Mouse (Mus musculus) kidney, embryonic 16.5 days (tissue): Measurements from ENCODE around the gene Prrx2. TPM values are rescaled to one million over a fixed set of nuclear protein-coding genes. Genes with fewer than 3 reads are reported as not detected.
A peak's percentile ranks its signal among the peaks of the same experiment; 100 is the strongest.

Experiments
- ATAC-seq: fragments of 200-750 bp; cut with Nextera tagmentation; 2 replicates; pipeline ENCODE4 v1.8.0; 2017; ENCODE audit warnings: moderate TSS enrichment; ENCODE audit not compliant: low FRiP score, low TSS enrichment
- H3K27ac ChIP-seq: fragments of 300-500 bp; sonication (generic); 2 replicates; pipeline ENCODE4 v1.5.1; 2014; ENCODE audit warnings: low read length
- H3K27me3 ChIP-seq: fragments of 300-500 bp; sonication (generic); 2 replicates; pipeline ENCODE4 v1.6.1; 2014; ENCODE audit warnings: low read length, control low read depth, mixed read lengths; ENCODE audit not compliant: insufficient read depth
- H3K36me3 ChIP-seq: fragments of 300-500 bp; sonication (generic); 2 replicates; pipeline ENCODE4 v1.6.1; 2014; ENCODE audit warnings: low read length, control low read depth, mixed read lengths; ENCODE audit not compliant: insufficient read depth
- H3K4me1 ChIP-seq: fragments of 300-500 bp; sonication (generic); 2 replicates; pipeline ENCODE4 v1.6.1; 2014; ENCODE audit warnings: low read length, control low read depth, mixed read lengths; ENCODE audit not compliant: insufficient read depth
- H3K4me2 ChIP-seq: fragments of 300-500 bp; sonication (generic); replicated peaks from 2 replicates; pipeline ENCODE4 v1.6.1; 2014; ENCODE audit warnings: low read depth, low read length
- H3K4me3 ChIP-seq: fragments of 300-500 bp; sonication (generic); 2 replicates; pipeline ENCODE4 v1.5.1; 2014; ENCODE audit warnings: mild to moderate bottlenecking, low read length
- H3K9ac ChIP-seq: fragments of 300-500 bp; sonication (generic); replicated peaks from 2 replicates; pipeline ENCODE4 v1.6.1; 2014; ENCODE audit warnings: low read length
- H3K9me3 ChIP-seq: fragments of 300-500 bp; sonication (generic); 2 replicates; pipeline ENCODE4 v1.6.1; 2016; ENCODE audit warnings: low read length, control low read depth
- WGBS: fragments of 180-500 bp; shearing (Covaris S2); extraction: QIAGEN DNeasy Blood & Tissue Kit; methylation state at CpG from one replicate; pipeline ENCODE4 v1.1.7; 2014; 5-methylcytosine and 5-hydroxymethylcytosine counted together
- polyA plus RNA-seq: library from polyadenylated mRNA; unstranded; fragments of >200 nt; fragmentation: Nextera tagmentation; extraction: Ambion mirVana; gene quantifications from 2 replicates; pipeline ENCODE4 v1.2.1, GENCODE M21; 2015

The Prrx2 gene
- polyA plus RNA-seq, 1 experiment from 2014 or later = 7.7 TPM

- Histone ChIP-seq H3K4me3 (no peak overlapping the region), H3K36me3 (peaks cover 71% of the 10 kb centered on the region), H3K4me1 (peaks cover 14% of the 10 kb centered on the region; the same call in 1 of the 2 replicates), H3K27ac (no peak overlapping the region), H3K9ac (no peak overlapping the region), H3K27me3 (no peaks in the 10 kb centered on the region), H3K9me3 (no peaks in the 10 kb centered on the region; the same call in 1 of the 2 replicates), H3K4me2 (no peak overlapping the region)
- WGBS = 92% methylated on average over 5 of the region's 5 CpGs
- ATAC-seq = no peak
These were observed 14.9 kb upstream of the Prrx2 start for GRCm38 (mm10) chr2:30819873-30820272.

DNA sequence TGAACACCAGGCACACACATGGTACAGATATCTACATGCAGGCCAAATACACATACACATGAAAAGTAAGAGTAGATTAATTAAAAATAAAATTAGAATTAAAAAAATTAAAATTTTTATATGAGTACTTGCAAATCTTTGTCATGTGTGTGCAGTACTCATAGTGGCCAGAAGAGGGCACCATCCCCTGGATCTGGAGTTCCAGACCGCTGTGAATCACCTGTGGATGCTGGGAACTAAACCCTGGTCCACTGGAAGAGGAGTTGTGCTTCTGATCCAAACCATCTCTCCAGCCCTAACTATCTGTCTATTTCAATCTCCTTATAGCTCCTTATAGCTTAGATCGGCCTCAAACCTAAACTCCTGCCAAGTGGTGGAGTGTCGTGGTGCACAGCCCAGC is 13.7 kb upstream of the Prrx2 start:
- H3K4me2 ChIP-seq = no peak overlapping the region
- no peak for ATAC-seq
- H3K4me3 ChIP-seq = no peak overlapping the region
- H3K27ac ChIP-seq = no peak overlapping the region
- peaks cover 68% of the 10 kb centered on the region for H3K36me3 ChIP-seq
- H3K4me1 ChIP-seq = peaks cover 14% of the 10 kb centered on the region; the same call in 1 of the 2 replicates
- no peak overlapping the region for H3K9ac ChIP-seq
- WGBS = 92% methylated on average over 3 of the region's 3 CpGs
- no peaks in the 10 kb centered on the region; the same call in 1 of the 2 replicates for H3K9me3 ChIP-seq
- H3K27me3 ChIP-seq = no peaks in the 10 kb centered on the region

DNA sequence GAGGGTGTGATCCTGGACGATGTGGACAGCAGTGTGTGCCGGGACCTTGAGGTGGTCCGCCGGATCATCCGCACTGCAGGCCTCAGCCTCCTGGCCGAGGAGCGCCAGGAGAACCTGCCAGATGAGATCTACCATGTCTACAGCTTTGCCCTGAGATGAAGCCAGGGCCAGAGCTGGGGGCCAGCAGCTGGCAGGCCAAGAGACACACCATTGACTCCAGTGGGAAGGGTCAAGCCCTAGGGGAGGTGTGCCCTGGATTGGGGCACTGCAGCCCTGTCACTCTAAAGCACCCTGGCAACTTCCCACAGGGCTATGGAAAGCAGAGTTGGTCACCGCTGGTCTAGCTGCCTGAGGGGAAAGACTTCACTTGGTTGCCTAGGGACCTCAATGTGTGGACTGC is 12.3 kb upstream of the Prrx2 start:
- Histone ChIP-seq H3K4me1 (peaks cover 24% of the 10 kb centered on the region), H3K4me3 (no peak overlapping the region), H3K36me3 (peaks cover 62% of the 10 kb centered on the region), H3K4me2 (no peak overlapping the region), H3K9me3 (no peaks in the 10 kb centered on the region; the same call in 1 of the 2 replicates), H3K27ac (no peak overlapping the region), H3K9ac (no peak overlapping the region), H3K27me3 (no peaks in the 10 kb centered on the region)
- 92% methylated on average over 8 of the region's 8 CpGs for WGBS
- ATAC-seq = no peak

- Histone ChIP-seq H3K4me1 (peaks cover 22% of the 10 kb centered on the region), H3K27me3 (no peaks in the 10 kb centered on the region), H3K4me3 (no peak overlapping the region), H3K9me3 (no peaks in the 10 kb centered on the region; the same call in 1 of the 2 replicates), H3K4me2 (no peak overlapping the region), H3K27ac (no peak overlapping the region), H3K9ac (no peak overlapping the region), H3K36me3 (peaks cover 62% of the 10 kb centered on the region)
- ATAC-seq = peak; percentile 79
- WGBS = 59% methylated on average over 13 of the region's 13 CpGs
These were observed 11.2 kb upstream of the Prrx2 start for GRCm38 (mm10) chr2:30823385-30824153.

GRCm38 (mm10) chr2:30826825-30827748 is 7.7 kb upstream of the Prrx2 start:
- Histone ChIP-seq H3K27me3 (no peaks in the 10 kb centered on the region), H3K9ac (peak overlapping the region; percentile 91), H3K4me1 (peaks cover 22% of the 10 kb centered on the region), H3K27ac (peak overlapping the region; percentile 63), H3K4me3 (peak overlapping the region; percentile 97), H3K36me3 (peaks cover 37% of the 10 kb centered on the region), H3K4me2 (peak overlapping the region; percentile 85), H3K9me3 (no peaks in the 10 kb centered on the region)
- 31% methylated on average over 26 of the region's 26 CpGs for WGBS
- 0 out of 2 replicates have a peak, but pooled peaks have one; percentile 7 for ATAC-seq

DNA sequence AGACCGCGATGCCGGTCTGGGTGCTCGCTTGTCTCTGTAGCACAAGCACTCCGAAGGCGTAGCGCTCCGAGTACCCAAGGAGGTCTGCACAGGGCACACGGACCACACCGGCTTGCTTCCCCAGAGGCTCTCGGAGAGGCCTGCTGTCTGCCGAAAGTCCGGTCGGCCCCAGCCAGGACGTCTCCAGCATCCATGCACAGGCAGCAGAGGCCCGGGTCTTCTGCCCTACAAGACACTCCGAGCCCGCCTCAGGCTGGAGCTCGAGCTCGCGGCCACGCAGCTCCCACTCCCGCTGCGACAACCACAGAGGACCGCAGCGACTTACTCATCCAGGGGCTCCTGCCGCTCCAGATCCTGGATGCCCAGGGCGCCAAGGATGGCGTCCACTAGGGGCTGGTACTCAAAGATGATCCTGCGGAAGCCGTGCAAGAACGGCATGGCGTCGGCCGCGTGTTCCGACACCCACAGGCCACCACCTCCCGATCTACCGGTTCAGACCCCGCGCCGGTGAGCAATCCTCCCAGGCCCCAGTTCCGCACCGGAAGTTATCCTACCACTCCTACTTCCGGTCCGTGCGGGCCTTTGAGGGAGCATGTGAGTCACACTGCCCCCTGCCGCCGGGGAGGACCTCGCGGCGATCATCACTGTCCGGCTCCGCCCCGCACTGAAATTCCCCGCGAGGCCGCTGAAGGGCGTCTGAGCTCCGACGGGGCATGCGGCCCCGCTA is 6.9 kb upstream of the Prrx2 start:
- WGBS = under 1% methylated on average over 63 of the region's 63 CpGs
- Histone ChIP-seq H3K4me2 (peak overlapping the region; percentile 85), H3K27me3 (no peaks in the 10 kb centered on the region), H3K9ac (peak overlapping the region; percentile 91), H3K36me3 (peaks cover 29% of the 10 kb centered on the region), H3K4me3 (peak overlapping the region; percentile 97), H3K27ac (peak overlapping the region; percentile 63), H3K9me3 (no peaks in the 10 kb centered on the region), H3K4me1 (peaks cover 21% of the 10 kb centered on the region)
- ATAC-seq = peak; percentile 79

- peaks cover 15% of the 10 kb centered on the region for H3K4me1 ChIP-seq
- H3K27me3 ChIP-seq = no peaks in the 10 kb centered on the region
- H3K4me3 ChIP-seq = no peak overlapping the region
- peaks cover 15% of the 10 kb centered on the region for H3K36me3 ChIP-seq
- 41% methylated on average over 5 of the region's 5 CpGs for WGBS
- no peak overlapping the region for H3K27ac ChIP-seq
- H3K9me3 ChIP-seq = no peaks in the 10 kb centered on the region
- no peak overlapping the region for H3K9ac ChIP-seq
- ATAC-seq = no peak
- H3K4me2 ChIP-seq = no peak overlapping the region
These were observed 5.5 kb upstream of the Prrx2 start for GRCm38 (mm10) chr2:30829315-30829714.

- WGBS = 18% methylated on average over 4 of the region's 4 CpGs
- H3K4me2 ChIP-seq = no peak within 1 kb of the TSS
- peaks cover 22% of the 10 kb centered on the region for H3K4me1 ChIP-seq
- H3K4me3 ChIP-seq = no peak within 1 kb of the TSS
- H3K9ac ChIP-seq = no peak within 1 kb of the TSS
- no peak for ATAC-seq
- H3K27me3 ChIP-seq = no peaks in the 10 kb centered on the region
- peaks cover 5% of the 10 kb centered on the region for H3K36me3 ChIP-seq
- H3K9me3 ChIP-seq = no peaks in the 10 kb centered on the region
- no peak within 1 kb of the TSS for H3K27ac ChIP-seq
These were observed 4.4 kb upstream of the Prrx2 start, which contains the start of gene Asb6 for GRCm38 (mm10) chr2:30830283-30830795. Gene Asb6, minus strand, starts transcription at chr2:30830333.

GRCm38 (mm10) chr2:30833644-30834043 is 1.1 kb upstream of the Prrx2 start:
- Histone ChIP-seq H3K27me3 (no peaks in the 10 kb centered on the region), H3K4me3 (no peak overlapping the region), H3K36me3 (no peaks in the 10 kb centered on the region), H3K4me2 (no peak overlapping the region), H3K4me1 (peaks cover 22% of the 10 kb centered on the region), H3K9me3 (no peaks in the 10 kb centered on the region), H3K27ac (no peak overlapping the region; the same call in 1 of the 2 replicates), H3K9ac (peak overlapping the region; percentile 38; the same call in 1 of the 2 replicates)
- WGBS = 35% methylated on average over 5 of the region's 5 CpGs
- no peak for ATAC-seq
